Mouse (Mus musculus) small intestine, adult 2 months (tissue): ENCODE data around the gene Hcls1.

ENCODE experiments used
- CTCF ChIP-seq: fragments of 200-500 bp; IDR thresholded peaks from 2 replicates; pipeline ENCODE4 v1.5.1; 2012; ENCODE audit warnings: low read depth, mild to moderate bottlenecking, control low read depth, inconsistent platforms, low read length, moderate library complexity, mixed read lengths; ENCODE audit not compliant: insufficient replicate concordance, insufficient read length; ENCODE audit errors: extremely low read depth
- POLR2A ChIP-seq: fragments of 200-500 bp; IDR thresholded peaks from 2 replicates; pipeline ENCODE4 v1.6.1; 2012; ENCODE audit warnings: low read depth, mild to moderate bottlenecking, control low read depth, inconsistent platforms, low read length, moderate library complexity

DNA sequence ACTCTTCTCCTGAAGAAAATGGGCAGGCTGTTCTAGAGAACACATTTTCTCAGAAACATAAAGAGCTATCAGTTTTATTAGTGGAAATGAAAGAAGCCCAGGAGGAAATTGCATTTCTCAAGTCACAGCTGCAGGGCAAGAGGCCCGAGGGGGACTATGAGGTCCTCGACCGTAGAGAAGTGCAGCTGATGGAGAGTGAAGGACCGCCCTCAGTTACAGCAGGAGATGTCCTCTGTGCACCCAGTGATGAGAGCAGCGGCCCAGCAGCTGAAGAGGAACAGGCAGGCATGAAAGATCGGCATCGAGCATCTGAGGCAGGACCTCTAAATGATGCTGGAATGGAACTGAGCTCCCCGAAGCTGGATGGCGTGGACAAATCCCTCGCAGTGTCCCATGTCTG, 22.9 kb upstream of the Hcls1 start:
- TF ChIP-seq CTCF (no peak), POLR2A (no peak)
